Mouse (Mus musculus): ENCODE data around the gene Gm6793. TPM values are rescaled to one million over a fixed set of nuclear protein-coding genes. Genes with fewer than 3 reads are reported as not detected.

Gm6793 gene
- total and polyA plus RNA-seq, 3 experiments = 0.27 TPM; not detected in 2

DNA sequence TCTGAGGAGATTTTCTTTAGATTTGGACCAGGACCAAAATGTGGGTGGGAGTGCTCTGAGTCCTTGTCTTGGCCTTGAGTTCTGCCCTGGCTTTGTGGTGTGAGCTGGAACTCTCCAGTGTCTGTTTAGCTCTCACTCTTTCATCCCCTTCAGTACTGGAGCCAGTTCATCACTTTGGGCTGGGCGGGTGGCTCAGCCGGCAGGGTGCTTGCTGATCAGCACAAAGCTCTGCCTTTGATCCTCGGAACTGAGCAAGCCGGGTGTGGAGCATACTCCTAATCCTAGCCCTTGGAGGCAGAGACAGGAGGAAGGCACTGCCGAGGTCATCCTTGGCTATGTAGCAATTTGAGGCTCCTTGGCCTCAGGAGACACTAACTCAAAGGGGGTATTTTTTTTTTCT lies 45.8 kb downstream of the Gm6793 start:
- Histone ChIP-seq H3K36me3 (replicated peaks in 1 of 2; ENCODE audit: control insufficient read depth in 1 of 2, insufficient read depth in 1 of 2, low read length in 1 of 2) (peaks cover 28 to 65% of the 10 kb centered on the region in 2 experiments), H3K4me2 (ENCODE audit: insufficient read depth, low read depth, poor library complexity, severe bottlenecking) (no peak overlapping the region), H3K4me1 (ENCODE audit: control insufficient read depth in 1 of 2, insufficient read depth in 2 of 2) (peaks cover 3 to 14% of the 10 kb centered on the region in 2 experiments; a peak in 2 of 4 replicates), H3K4me3 (replicated peaks in 1 of 3; ENCODE audit: low read depth in 2 of 3, low read length in 2 of 3, poor library complexity in 1 of 3) (no peak overlapping the region), H3K79me2 (replicated peaks; ENCODE audit: control insufficient read depth, extremely low read depth, insufficient read depth, poor library complexity, severe bottlenecking) (no peaks in the 10 kb centered on the region), H3K9ac (ENCODE audit: insufficient read depth, low read depth) (no peak overlapping the region), H3K9me3 (replicated peaks; ENCODE audit: low read length) (peaks cover 6% of the 10 kb centered on the region), H3K27me3 (replicated peaks) (no peaks in the 10 kb centered on the region), H3K27ac (ENCODE audit: insufficient read depth, low read depth) (no peak overlapping the region)
- no peak for DNase-seq (ENCODE audit: extremely low read depth)
- dilution Hi-C loops (cut with MboI; ENCODE audit: extremely low pct_ligation_motif_present, extremely low pct_unique_long_range_greater_than_20kb, low sequenced_read_pairs) (no loop called here), in situ Hi-C loops (cut with MboI; ENCODE audit: low pct_ligation_motif_present, low pct_unique_long_range_greater_than_20kb, low sequenced_read_pairs) (no loop called here)
- TF ChIP-seq MAX (IDR thresholded peaks at IDR 0.05; ENCODE audit: low read length) = no peak
- no peak for TF ChIP-seq ZMIZ1 (IDR thresholded peaks at IDR 0.05; ENCODE audit: low read depth, low read length)
- no peak for TF ChIP-seq TBP (conservative IDR thresholded peaks at IDR 0.05; ENCODE audit: low read depth, low read length)
- no peak for TF ChIP-seq RCOR1 (conservative IDR thresholded peaks at IDR 0.05; ENCODE audit: low read depth, low read length)
- no peak for TF ChIP-seq MYC (IDR thresholded peaks at IDR 0.05; ENCODE audit: low read depth, low read length)
- TF ChIP-seq HCFC1 (IDR thresholded peaks at IDR 0.05; ENCODE audit: low read depth, low read length) = no peak
- TF ChIP-seq POLR2A (IDR thresholded peaks at IDR 0.05; ENCODE audit: low read depth, low read length) = no peak
- no peak for TF ChIP-seq MXI1 (IDR thresholded peaks at IDR 0.05; ENCODE audit: low read depth, low read length)
- TF ChIP-seq PAX5 (IDR thresholded peaks at IDR 0.05; ENCODE audit: low read length) = no peak
- TF ChIP-seq KAT2A (IDR thresholded peaks at IDR 0.05; ENCODE audit: insufficient replicate concordance, low read length) = no peak
- TF ChIP-seq JUN (IDR thresholded peaks at IDR 0.05; ENCODE audit: insufficient read depth, low read depth, low read length) = no peak
- TF ChIP-seq SMC3 (IDR thresholded peaks at IDR 0.05; ENCODE audit: low read depth, low read length) = no peak
- TF ChIP-seq USF1 (IDR thresholded peaks at IDR 0.05; ENCODE audit: low read depth, low read length) = no peak

GRCm38 (mm10) chr8:111968541-111968940 lies 46.3 kb downstream of the Gm6793 start:
- H3K4me3 ChIP-seq (replicated peaks in 1 of 3; ENCODE audit: low read depth in 2 of 3, low read length in 2 of 3, poor library complexity in 1 of 3) = no peak overlapping the region

More at GRCm38 (mm10) chr8:111968541-111968940, 46.3 kb downstream of the Gm6793 start:
- dilution Hi-C loops (cut with MboI; ENCODE audit: extremely low pct_ligation_motif_present, extremely low pct_unique_long_range_greater_than_20kb, low sequenced_read_pairs) (no loop called here), in situ Hi-C loops (cut with MboI; ENCODE audit: low pct_ligation_motif_present, low pct_unique_long_range_greater_than_20kb, low sequenced_read_pairs) (no loop called here)
- Histone ChIP-seq H3K9me3 (replicated peaks; ENCODE audit: low read length) (peaks cover 5% of the 10 kb centered on the region), H3K9ac (ENCODE audit: insufficient read depth, low read depth) (no peak overlapping the region), H3K4me2 (ENCODE audit: insufficient read depth, low read depth, poor library complexity, severe bottlenecking) (no peak overlapping the region), H3K79me2 (replicated peaks; ENCODE audit: control insufficient read depth, extremely low read depth, insufficient read depth, poor library complexity, severe bottlenecking) (no peaks in the 10 kb centered on the region), H3K4me1 (ENCODE audit: control insufficient read depth in 1 of 2, insufficient read depth in 2 of 2) (peaks cover 3 to 18% of the 10 kb centered on the region in 2 experiments; a peak in 2 of 4 replicates), H3K27ac (ENCODE audit: insufficient read depth, low read depth) (no peak overlapping the region), H3K27me3 (replicated peaks) (no peaks in the 10 kb centered on the region), H3K36me3 (replicated peaks in 1 of 2; ENCODE audit: control insufficient read depth in 1 of 2, insufficient read depth in 1 of 2, low read length in 1 of 2) (peaks cover 27 to 68% of the 10 kb centered on the region in 2 experiments)
- DNase-seq (ENCODE audit: extremely low read depth) = no peak
- TF ChIP-seq JUND (conservative IDR thresholded peaks at IDR 0.05; ENCODE audit: low read depth, low read length) (no peak), POLR2A (IDR thresholded peaks at IDR 0.05; ENCODE audit: low read depth, low read length) (no peak), HCFC1 (IDR thresholded peaks at IDR 0.05; ENCODE audit: low read depth, low read length) (no peak), MXI1 (IDR thresholded peaks at IDR 0.05; ENCODE audit: low read depth, low read length) (no peak), MAX (IDR thresholded peaks at IDR 0.05; ENCODE audit: low read length) (no peak), MAZ (IDR thresholded peaks at IDR 0.05; ENCODE audit: low read depth, low read length) (no peak), IRF4 (IDR thresholded peaks at IDR 0.05; ENCODE audit: low read depth, low read length) (no peak), PAX5 (IDR thresholded peaks at IDR 0.05; ENCODE audit: low read length) (no peak), KAT2A (IDR thresholded peaks at IDR 0.05; ENCODE audit: insufficient replicate concordance, low read length) (no peak), USF2 (conservative IDR thresholded peaks at IDR 0.05; ENCODE audit: low read depth, low read length) (no peak), TBP (conservative IDR thresholded peaks at IDR 0.05; ENCODE audit: low read depth, low read length) (no peak), GABPA (IDR thresholded peaks at IDR 0.05; ENCODE audit: insufficient replicate concordance, low read depth, low read length) (no peak), CTCF (conservative IDR thresholded peaks at IDR 0.05 in 1 of 2, IDR thresholded peaks at IDR 0.05 in 1 of 2; ENCODE audit: low read depth in 2 of 2, low read length in 2 of 2) (no peak), UBTF (IDR thresholded peaks at IDR 0.05; ENCODE audit: low read depth, low read length) (no peak), BHLHE40 (IDR thresholded peaks at IDR 0.05; ENCODE audit: low read depth, low read length) (no peak), ZMIZ1 (IDR thresholded peaks at IDR 0.05; ENCODE audit: low read depth, low read length) (no peak), ETS1 (conservative IDR thresholded peaks at IDR 0.05; ENCODE audit: low read depth, low read length) (no peak)
